Mouse (Mus musculus) olfactory bulb, adult 2 months (tissue): ENCODE measurements around the gene Eps15. TPM values are rescaled to one million over a fixed set of nuclear protein-coding genes. Genes with fewer than 3 reads are reported as not detected.

Experiments
- H3K27ac ChIP-seq: fragments of 200-500 bp; 2 replicates; pipeline ENCODE4 v1.5.1; 2012; ENCODE audit warnings: low read depth, low read length; ENCODE audit not compliant: insufficient read depth
- H3K4me1 ChIP-seq: fragments of 200-500 bp; 2 replicates; pipeline ENCODE4 v1.6.1; 2012; ENCODE audit warnings: low read length; ENCODE audit not compliant: control insufficient read depth, insufficient read depth
- H3K4me3 ChIP-seq: fragments of 200-500 bp; 2 replicates; pipeline ENCODE4 v1.5.1; 2012; ENCODE audit warnings: mild to moderate bottlenecking, low read depth, low read length, moderate library complexity; ENCODE audit not compliant: insufficient read depth
- CTCF ChIP-seq: fragments of 200-500 bp; IDR thresholded peaks from 2 replicates; pipeline ENCODE4 v1.5.1; 2012; ENCODE audit warnings: low read depth, mild to moderate bottlenecking, low read length, moderate library complexity; ENCODE audit not compliant: insufficient read depth
- POLR2A ChIP-seq: fragments of 200-500 bp; IDR thresholded peaks from 2 replicates; pipeline ENCODE4 v1.6.1; 2012; ENCODE audit warnings: mild to moderate bottlenecking, low read depth, low read length, moderate library complexity; ENCODE audit not compliant: insufficient read depth
- WGBS: fragments of 180-500 bp; shearing (Covaris S2); methylation state at CpG from one replicate; pipeline ENCODE4 v1.1.7; 2018; 5-methylcytosine and 5-hydroxymethylcytosine counted together
- polyA plus RNA-seq: library from polyadenylated mRNA; stranded (reverse); fragments of >200 nt; gene quantifications from 2 replicates; pipeline ENCODE4 v1.2.4, GENCODE M21; 2012; ENCODE audit warnings: low replicate concordance; ENCODE audit not compliant: missing spikeins, insufficient read depth, insufficient read length

Gene Eps15
- polyA plus RNA-seq, 1 experiment: not detected

DNA sequence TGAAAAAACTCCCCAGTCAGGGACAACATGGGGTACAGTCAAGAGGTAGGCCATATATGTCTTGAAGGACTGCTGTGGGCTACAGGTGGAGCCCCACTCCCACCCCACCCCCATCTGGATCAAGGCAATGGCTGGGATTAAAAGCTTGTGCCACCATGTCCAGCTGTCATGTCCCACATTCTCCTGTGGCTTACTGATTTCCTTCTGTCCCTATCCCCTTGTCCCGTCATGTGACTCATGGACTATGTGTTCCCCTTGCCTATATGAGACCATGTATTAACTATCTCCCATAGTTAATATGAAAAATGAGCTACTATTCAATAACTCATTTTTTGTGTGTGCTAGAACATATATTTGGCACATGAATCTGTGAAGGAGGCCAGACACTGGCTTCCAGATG, 154.2 kb downstream of the Eps15 start:
- WGBS: 92% methylated on average over 1 of the region's 1 CpGs
- H3K4me1 ChIP-seq: no peaks in the 10 kb centered on the region
- TF ChIP-seq CTCF (no peak), POLR2A (no peak)
- no peak overlapping the region for H3K27ac ChIP-seq
- H3K4me3 ChIP-seq: no peak overlapping the region

Other genes with a start within 250 kb of the Eps15 start
- not detected in 2 replicates for gene Osbpl9, start 78.0 kb upstream of the Eps15 start, polyA plus RNA-seq
- not detected in 2 replicates for gene Calr4, start 45.8 kb upstream of the Eps15 start, polyA plus RNA-seq
- gene Ttc39a, start 126.4 kb downstream of the Eps15 start, polyA plus RNA-seq: not detected in 2 replicates
- not detected in 2 replicates for gene Rnf11, start 204.5 kb downstream of the Eps15 start, polyA plus RNA-seq